Mouse (Mus musculus) left cerebral cortex, postnatal 36 days (tissue): ENCODE results near the gene Pgls. TPM values are rescaled to one million over a fixed set of nuclear protein-coding genes. Genes with fewer than 3 reads are reported as not detected.

Experiments
- DNase-seq, 2 experiments: peaks; one replicate each; pipeline ENCODE4 v3.0.0; 2021 to 2022; ENCODE audit warnings: low spot score in 2 of 2, mixed read lengths in 1 of 2
- intact Hi-C: fragments of 180-260 bp; cut with DNase I; formaldehyde crosslinking; loops from one replicate; pipeline ENCODE4 v1.15.1; 2025
- total RNA-seq, 2 experiments: library from RNA; stranded (reverse); gene quantifications; 2 replicates each; pipeline ENCODE4 v1.2.3; 2021

Pgls gene
- total RNA-seq, 2 experiments from 2014 or later: 31.1 to 41.6 TPM

DNA sequence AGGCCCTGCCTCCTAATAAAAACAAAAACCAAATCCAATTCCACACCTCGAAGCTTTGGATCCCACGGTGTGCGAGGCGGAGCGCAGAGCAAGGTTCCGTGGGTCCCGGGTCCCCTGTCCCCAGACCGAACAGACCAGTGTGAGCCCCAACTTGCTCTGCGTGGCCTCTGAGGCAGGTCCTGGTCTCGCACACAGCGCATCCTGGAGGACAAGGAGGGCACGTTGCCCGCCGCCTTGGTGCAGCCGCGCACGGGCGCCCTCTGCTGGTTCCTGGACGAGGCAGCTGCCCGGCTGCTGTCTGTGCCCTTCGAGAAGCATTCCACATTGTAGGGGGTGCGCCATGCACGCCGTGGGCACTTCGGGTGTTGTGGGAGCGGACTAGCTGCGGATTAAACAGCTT is 3.9 kb downstream of the Pgls start:
- DNase-seq: peak; percentile 87 to 88
- intact Hi-C loops: loop anchor here (2.0 to 5.0 kb wide), 2 partner anchors 33 to 66 kb away; no protein-coding TSS in a partner anchor

DNA sequence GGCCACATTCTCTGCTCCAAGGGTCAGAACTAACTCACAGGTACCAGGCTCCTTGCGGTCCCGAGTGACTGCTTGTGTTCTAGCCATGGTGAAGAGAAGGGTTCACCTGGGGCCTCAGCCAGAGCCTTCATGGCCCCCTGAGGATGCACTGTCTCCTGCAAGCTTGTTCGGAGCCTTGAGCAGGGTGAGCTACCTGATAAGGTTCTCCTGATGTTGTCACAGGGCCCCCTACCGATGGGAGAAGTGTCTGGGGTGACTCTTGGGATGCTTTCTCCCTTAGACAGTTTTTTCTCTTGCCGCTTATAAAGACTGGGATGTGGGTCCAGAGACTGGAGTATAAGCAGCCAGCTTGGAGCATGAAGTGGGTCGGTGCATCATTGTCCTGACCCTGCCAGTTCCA is 4.4 kb downstream of the Pgls start:
- intact Hi-C loops: loop anchor here (2.0 to 5.0 kb wide), 2 partner anchors 34 to 66 kb away; no protein-coding TSS in a partner anchor
- no peak for DNase-seq

DNA sequence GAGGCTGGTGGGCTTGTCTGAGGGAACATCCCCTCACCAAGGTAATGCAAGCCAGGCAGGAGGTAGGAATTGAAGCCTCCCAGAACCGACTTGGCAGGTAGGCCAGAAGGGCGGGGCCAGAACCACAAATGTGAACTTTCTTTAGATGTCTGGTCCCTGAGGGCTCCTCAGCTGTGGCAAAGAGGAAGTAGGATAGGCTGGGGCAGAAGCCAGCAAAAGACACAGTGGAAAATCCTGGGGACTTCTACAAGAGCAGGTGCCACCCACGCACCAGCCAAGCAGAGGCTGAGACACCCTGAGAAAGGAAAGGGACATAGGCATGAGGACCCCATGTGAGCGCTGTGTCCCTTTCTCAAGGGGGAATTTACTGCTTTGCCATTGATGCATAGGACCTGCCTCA is 4.8 kb downstream of the Pgls start:
- no peak for DNase-seq
- intact Hi-C loops: loop anchor here (2.0 to 5.0 kb wide), 2 partner anchors 34 to 66 kb away; no protein-coding TSS in a partner anchor

DNA sequence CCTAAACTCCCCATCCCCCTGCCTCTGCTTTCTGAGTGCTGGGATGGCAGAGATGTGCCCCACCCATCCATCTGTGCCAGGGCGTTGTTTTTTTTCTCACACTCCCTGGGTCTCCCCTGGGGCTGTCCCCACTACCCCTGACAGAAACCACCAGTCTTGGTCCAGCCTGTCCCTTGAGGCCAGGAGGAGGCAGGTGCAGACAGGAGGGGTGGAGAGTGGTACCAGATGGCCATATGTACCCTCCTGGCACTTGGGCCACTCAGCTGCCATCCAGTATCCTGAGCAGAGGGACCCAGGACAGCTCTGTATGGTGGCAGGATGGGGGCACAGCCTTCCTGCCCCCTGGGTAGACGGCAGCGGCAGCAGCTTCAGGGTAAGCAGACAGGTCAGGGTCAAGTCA is 5.5 kb downstream of the Pgls start, which contains the start of gene Fam129c:
Gene Fam129c (plus strand): TSS at position 198 of the 400 bp plus-strand sequence.
- intact Hi-C loops: loop anchor here (2.0 to 5.0 kb wide), 2 partner anchors 35 to 65 kb away; no protein-coding TSS in a partner anchor
- DNase-seq: no peak

DNA sequence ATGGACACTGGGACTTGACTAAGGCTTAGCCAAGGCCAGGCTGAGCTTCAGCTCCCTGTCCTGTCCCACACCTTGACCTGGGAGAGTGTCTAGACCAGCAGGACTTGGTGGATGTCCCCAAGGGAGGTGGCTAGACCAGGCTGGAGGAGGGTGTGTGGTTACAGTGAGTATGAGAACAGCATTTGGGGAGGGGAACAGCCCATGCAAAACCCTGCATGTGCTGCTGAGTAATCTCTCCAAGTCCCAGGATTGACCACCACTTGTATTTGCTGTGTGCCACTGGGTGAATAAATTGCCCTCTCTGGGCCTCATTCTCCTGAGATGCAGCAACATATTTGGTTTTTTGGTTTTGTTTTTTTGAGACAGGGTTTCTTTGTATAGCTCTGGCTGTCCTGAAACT is 6.4 kb downstream of the Pgls start:
- intact Hi-C loops: loop anchor here (2.0 to 5.0 kb wide), 2 partner anchors 42 to 64 kb away; no protein-coding TSS in a partner anchor

DNA sequence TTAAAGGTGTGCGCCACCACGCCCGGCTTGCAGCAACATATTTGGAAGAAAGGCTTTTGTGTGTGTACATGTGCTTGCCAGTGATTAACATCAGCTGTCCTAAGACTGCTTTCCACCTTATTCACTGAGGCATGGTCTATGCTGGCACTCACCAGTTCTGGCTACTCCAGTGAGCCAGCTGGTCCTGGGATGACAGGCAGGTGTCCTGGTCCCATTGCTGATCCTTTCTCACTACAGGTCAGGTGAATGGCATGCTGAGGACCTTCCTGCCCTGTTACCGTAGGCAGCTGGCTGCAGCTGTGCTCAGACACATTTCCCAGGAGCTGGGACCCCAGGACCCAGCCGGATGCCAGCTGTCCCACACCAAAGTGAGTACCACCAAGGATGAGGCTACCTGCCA is 6.9 kb downstream of the Pgls start:
- intact Hi-C loops: loop anchor here (2.0 to 5.0 kb wide), 2 partner anchors 42 to 63 kb away; no protein-coding TSS in a partner anchor

More for the DNA sequence above, 6.4 kb downstream of the Pgls start:
- no peak for DNase-seq

DNA sequence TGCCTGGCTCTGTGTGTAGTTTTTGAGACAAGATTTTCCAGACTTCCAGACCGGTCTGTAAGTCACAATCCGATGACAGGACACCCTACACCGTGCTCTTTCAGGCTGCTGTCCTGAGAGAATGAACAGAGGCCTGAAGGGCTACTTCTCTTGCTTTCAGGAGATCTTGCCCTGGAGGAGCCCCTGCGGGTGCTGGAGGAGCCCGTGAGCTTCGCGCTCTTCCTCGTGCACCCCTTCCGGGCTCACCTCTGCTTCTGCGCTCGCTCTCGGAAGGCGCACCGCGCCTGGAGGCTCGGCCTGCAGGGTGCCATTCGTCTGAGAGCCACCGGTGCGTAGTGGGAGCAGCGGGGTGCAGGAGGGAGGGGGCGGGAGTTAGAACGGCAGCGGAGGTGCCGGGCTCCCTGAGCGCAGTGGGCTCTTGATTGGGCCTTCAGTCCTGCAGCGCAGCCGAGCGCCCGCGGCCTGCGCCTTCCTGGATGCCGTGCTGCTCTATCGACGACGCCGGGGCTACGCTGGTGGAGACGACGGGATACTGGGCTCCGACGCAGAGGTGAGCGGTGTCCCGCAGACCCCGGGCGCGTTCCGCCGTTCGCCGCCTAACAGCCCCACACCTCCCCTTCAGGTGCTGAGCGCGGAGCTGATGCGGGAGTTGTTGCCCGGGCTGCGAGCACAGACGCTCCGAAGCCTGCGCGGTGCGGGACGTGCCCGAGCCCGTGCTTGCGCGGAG is 10.1 kb downstream of the Pgls start:
- DNase-seq: no peak
- intact Hi-C loops: no loop called here

More for the DNA sequence above, 6.9 kb downstream of the Pgls start:
- no peak for DNase-seq

DNA sequence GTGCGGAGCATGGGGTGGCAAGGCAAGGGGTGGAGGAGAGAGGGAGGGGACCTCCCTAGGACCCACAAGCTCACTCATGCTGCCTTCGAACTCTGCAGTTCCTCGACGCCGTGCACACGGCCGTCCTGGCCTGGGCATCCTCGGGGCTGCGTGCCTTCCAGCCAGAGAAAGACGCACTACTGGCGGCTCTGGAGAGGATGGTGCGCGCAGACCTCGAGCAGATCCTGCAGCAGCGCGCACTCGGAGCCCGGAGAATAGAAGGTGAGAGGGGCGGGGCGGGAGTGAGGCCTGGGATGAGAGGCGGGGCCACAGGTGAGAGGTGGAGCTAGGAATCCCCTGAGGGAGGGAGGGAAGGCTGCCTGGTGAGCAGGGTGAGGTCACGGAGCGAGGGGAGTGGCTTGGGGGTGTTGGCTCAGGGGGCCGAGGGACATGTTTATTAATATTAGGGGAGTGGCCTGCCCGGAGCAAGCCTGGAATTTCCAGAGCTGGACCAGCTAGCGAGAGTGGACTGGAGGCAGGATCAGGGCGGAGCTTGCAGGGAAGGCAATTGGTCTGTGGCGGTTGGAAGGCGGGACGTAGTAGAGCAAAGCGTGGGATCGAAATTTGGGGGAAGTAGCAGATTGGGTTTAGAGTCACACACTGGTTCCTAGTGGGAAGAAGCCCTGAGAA is 10.8 kb downstream of the Pgls start:
- no peak for DNase-seq
- intact Hi-C loops: no loop called here

DNA sequence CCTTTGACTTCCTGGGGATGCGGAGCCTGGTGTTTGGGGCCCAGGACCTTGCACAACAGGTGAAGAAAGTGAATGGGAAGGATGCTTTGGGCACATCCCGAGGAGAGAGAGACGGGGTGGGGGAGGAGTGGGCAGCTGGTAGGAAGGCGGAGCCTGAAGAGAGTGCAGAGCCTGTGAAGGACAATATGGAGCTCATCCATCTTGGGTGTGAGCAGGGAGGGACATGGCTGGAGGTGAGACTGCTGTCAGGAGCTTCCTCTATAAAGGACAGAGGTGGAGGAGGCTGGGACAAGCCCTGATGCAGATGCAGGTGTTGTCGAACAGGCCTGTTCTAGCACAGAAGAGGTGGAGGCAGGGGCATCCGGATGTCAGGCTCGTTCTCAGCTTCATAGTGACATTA is 12.0 kb downstream of the Pgls start:
- intact Hi-C loops: no loop called here
- no peak for DNase-seq

DNA sequence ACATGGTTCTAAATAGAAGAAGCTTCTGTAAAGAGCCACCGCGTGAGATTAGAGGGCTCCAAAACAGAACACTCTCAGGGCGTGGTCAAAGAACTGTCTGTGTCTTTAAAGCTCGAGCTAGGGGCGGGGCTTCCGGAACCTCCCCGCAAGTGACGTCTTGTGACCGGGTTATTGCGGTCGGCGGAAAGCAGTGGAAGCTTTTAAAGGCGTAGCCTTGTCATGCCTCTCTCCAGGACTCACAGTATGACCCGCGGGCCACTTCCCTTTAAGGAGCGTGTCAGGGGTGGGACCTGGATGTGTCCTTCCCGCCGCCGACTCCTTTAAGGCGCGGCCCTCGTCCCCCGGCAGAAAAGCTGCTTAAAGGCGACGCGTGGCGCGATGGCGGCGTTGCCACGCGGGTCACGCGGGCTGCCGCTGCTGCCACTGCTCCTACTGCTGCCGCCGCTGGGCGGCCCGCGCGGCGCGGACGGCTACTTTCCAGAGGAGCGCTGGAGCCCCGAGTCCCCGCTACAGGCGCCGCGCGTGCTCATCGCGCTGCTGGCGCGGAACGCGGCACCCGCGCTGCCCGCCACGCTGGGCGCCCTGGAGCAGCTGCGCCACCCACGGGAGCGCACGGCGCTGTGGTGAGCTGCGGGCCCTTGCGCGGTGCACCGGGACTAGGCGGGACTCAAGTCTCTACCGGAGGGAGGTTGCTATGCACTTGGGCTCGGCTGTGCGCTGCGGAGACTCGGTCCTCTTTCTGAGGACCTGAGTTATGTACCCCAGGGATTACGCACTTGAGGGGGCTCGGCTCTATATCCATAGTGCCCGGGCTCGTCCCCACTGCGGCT is 19.1 kb downstream of the Pgls start, which contains the start of gene Colgalt1:
Gene Colgalt1 (plus strand): TSS at position 177 of the 830 bp plus-strand sequence.
- intact Hi-C loops: loop anchor here (5.0 kb wide), 1 partner anchor 51 kb away; no protein-coding TSS in a partner anchor

DNA sequence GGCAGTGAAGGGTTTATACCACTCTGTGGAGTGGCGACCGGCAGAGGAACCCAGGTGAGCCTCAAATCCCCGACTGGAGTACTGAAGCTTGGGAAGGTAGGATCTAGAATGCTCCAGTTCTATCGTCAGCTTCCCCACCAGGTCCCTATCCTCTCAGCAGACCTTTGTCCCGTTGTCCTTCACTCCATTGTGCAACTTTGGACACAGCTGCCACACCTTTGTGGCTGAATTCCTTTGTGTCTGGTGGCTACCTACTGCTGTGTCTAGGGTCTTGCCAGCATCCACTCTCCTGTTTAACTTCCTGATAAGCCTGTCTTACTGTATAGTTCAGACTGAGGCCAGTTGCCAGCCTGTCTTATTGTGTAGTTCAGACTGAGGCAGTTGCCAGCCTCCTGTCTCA is 20.2 kb downstream of the Pgls start:
- intact Hi-C loops: loop anchor here (5.0 kb wide), 1 partner anchor 50 kb away; no protein-coding TSS in a partner anchor
- DNase-seq: no peak

More for the DNA sequence above, 19.1 kb downstream of the Pgls start, which contains the start of gene Colgalt1:
- DNase-seq: peak; percentile 98

DNA sequence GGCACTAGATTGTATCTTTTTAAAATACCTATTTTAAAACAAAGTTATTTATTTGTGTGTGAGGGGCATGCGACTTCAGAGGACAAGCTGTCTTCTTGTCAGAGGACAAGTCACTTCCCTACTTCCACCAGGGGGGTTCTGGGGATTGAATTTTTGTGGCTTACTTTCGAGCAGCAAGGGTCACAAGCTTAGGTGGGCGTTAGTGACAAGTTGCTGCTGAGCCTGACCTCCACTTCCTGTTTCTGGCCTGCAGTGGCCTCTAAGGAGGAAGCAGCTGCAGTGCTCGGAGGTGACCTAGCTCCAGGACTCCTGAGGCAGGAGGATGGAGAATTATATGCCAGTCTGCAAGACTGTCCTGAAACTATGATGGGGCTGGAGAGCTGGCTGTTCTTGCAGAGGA is 21.4 kb downstream of the Pgls start:
- no peak for DNase-seq
- intact Hi-C loops: loop anchor here (5.0 kb wide), 1 partner anchor 49 kb away; no protein-coding TSS in a partner anchor

DNA sequence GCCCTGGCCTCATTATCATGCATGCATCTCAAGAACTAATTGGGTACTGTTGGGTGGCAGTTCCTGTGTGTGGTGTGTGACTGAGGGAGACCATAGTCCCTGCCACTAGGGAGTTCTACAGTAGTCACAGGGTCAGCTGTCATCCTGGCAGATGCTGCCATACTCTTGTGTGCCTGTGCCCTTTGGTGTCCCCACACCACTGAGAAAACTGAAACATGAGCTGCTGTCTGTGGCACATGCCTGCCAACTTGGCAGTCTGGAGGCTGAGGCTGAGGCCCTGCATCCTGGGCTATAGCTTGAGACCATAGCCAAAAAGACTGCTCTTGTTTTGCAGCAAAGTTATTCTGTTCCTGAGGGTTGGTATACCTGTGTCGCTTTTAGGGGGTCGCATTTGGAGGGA is 27.8 kb downstream of the Pgls start:
- intact Hi-C loops: no loop called here
- DNase-seq: no peak

DNA sequence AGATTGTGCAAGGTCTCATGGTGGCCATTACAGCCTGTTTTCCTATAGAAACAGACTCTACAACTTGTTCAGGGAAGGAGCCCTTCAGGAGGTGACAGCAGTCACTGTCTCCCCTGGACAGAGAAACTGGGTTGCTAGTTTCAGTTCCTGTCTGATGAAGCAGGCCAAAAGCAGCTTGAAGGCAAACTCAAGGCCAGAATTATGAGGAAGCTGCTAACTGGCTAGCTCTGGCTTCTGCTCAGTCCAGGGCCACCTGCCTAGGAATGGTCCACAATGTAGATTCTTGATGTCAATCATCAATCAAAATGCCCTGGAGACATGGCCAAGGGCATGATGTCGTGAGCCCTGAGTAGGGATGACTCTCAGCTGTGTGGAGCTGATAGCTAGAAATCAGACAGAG is 33.1 kb downstream of the Pgls start:
- no peak for DNase-seq
- intact Hi-C loops: no loop called here

DNA sequence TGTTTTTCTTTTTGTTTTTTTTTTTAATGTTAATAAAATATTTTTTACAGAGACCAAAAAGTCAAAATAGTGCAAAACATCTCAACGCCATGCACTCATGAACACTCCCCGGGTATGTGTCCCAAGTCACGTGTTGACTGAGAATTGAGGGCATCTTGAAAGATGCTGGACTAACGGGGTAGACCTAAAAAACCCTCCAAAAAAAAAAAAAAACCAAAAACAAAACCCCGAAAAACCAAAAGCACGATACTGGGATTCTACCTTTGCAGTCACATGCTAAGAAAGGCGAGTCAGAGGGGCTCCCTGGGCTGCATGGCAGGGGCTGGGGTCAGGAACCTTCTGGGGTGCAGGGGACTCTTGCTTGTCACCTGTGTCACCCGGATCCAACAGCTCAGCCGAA is 34.8 kb downstream of the Pgls start:
- intact Hi-C loops: no loop called here
- DNase-seq: no peak

DNA sequence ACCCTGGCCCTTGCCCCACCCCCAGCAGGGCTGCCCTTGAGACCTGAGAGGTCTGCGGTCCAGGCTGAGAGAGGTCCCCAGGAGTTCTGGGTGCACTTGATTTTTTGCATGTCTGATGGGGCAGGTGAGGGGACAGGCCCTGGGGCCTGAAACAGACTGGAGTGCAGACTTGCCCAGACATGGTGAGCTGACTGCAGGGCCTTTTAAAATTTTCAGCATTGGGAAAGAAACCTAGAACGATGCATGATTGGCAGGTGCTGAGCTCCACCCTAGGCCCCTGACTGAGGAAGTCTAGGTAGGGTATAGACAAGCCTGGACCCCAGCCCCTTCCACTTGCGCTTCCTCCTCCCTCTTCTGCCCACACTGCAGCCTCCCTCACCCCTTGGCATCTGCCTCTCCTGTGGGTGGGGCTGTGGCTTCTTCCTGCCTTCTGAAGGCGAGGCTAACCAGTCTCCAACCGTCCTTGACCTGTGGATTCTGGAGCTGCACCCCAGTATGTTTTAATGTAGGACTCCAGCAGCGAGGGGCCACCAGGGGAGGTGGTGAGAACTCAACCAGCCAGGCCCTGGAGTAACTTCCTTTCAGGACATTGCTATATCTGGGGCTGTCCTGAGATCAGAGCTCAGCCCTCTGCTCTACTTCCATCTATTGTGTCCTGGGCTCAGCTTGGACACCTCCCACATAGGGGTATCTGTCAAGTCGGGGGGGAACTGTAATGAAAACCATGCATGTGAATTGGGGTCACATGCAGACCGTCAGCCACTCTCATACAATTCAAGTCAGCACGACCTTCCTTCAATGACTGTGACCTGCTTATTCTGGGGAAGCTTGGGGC is 35.5 kb downstream of the Pgls start:
- intact Hi-C loops: no loop called here
- DNase-seq: no peak

DNA sequence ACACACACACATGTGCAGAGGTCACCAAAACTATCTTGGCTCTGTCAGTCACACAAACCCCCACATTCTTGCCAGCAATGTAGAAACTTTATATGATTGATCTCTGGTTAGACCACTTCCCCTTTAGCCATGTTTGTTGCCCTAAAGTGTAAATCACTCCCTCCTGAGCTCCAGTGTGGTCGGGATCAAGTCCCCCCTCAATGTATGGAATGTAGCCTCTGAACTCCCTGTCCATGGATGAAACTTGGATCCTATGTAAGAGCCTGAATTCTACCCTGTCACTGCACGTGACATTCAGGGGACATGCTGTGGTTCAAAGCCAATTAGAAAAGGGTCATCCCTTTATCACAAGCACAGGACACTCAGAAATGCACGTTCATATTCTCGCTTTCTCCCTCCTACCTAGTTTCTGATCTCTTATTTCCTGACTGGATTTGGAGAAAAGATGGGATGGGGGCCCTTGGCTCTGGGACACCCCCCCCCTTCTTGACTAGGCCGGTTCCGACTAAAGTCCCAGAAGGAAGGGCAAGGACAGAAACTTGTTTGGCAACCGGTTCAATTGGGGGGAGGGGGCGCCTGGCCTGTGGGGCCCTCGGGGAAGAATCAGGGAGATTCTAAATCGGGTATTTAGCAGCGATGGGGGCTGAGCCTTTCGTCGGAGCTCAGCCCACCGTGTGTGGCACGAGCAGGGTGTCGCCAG is 36.6 kb downstream of the Pgls start:
- no peak for DNase-seq
- intact Hi-C loops: no loop called here

DNA sequence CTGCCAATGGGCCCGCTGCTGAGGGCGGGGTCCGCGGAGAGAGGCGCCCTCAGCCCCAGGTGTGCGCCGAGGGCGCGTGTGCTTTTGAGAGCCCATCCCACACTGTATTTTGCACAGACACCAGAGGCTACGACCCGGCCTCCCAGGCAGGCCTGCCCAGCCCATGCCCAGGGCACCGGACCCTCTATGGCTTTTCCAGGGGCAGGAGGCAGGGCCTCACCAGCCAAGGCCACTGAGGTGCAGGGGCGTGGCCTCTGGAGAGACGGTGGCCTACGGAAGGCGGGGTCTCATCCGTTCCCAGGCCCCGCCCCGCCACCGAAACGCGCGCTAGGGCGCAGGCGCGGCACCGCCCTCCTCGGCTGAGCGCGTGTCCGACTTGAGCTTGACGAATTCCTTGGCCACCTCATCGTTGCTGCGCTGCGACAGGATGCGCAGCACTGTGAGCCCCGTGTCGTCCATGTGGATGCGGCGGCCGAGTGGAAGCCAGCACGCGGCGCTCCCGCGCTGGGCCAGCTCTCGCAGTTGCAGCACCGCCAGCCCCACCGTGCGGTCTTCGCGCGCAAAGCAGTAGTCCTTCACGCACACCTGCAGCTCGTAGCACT is 37.2 kb downstream of the Pgls start:
- peak; percentile 90 to 92 for DNase-seq
- intact Hi-C loops: no loop called here
